Mouse (Mus musculus): ENCODE results near the gene Pax2. TPM values are rescaled to one million over a fixed set of nuclear protein-coding genes. Genes with fewer than 3 reads are reported as not detected.

Gene Pax2
- polyA plus RNA-seq, 1 experiment from 2014 or later, result 0.09 TPM

Small RNAs within 50 kb of the gene (microRNA-seq; reads per million reads assigned to microRNA genes)
- gene Mir6405, result not detected

Other genes with a start within 250 kb of the Pax2 start
- 0.10 and 0.17 TPM in 2 replicates for gene Sec31b, start 210.2 kb upstream of the Pax2 start, polyA plus RNA-seq (2014; fragmentation: Nextera tagmentation; extraction: Ambion mirVana)
- not detected in 2 replicates for gene Gm20538, start 203.2 kb upstream of the Pax2 start, polyA plus RNA-seq (2014; fragmentation: Nextera tagmentation; extraction: Ambion mirVana)
- 509 and 616 TPM in 2 replicates for gene Ndufb8, start 200.6 kb upstream of the Pax2 start, polyA plus RNA-seq (2014; fragmentation: Nextera tagmentation; extraction: Ambion mirVana)
- 16.1 and 21.1 TPM in 2 replicates for gene Hif1an, start 193.2 kb upstream of the Pax2 start, polyA plus RNA-seq (2014; fragmentation: Nextera tagmentation; extraction: Ambion mirVana)
- 22.9 and 28.1 TPM in 2 replicates for gene Slf2, start 175.1 kb downstream of the Pax2 start, polyA plus RNA-seq (2014; fragmentation: Nextera tagmentation; extraction: Ambion mirVana)
- 11.0 and 11.3 TPM in 2 replicates for gene Sema4g, start 233.1 kb downstream of the Pax2 start, polyA plus RNA-seq (2014; fragmentation: Nextera tagmentation; extraction: Ambion mirVana)
- gene Twnk, start 249.6 kb downstream of the Pax2 start, polyA plus RNA-seq (2014; fragmentation: Nextera tagmentation; extraction: Ambion mirVana), result 10.6 and 11.6 TPM in 2 replicates

All from forebrain, embryonic 14.5 days (tissue).